Comparison of ENCODE assay signal across 11 mouse cellular contexts in the genomic region with DNA sequence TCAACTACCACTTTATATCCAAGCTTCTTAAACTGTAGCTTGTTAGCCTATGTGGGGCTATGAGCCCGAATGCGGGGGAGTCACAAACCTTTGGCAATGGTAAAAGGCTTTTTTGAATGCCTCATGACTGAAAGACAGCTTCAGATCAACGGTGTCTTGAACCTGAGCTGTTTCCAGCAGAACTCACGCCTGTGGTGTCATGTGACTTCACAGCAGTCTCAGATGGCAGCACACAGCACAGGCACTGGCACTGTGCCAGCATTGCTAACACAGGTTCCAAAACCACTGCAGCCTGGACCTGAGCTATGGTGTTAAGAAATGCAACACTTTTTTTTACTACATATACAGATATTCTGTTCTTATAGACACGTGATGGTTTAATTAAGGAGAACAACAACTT. TPM values are rescaled to one million over a fixed set of nuclear protein-coding genes. Genes with fewer than 3 reads are reported as not detected.
A peak's percentile ranks its signal among the peaks of the same experiment; 100 is the strongest.
DNase-seq lines count a peak whose midpoint lies in the region; ATAC-seq and TF ChIP-seq lines count a peak whose summit lies in the region.
"Had no signal": no experiment of that assay in that cellular context is flagged by ENCODE, and none has a peak within 500 bp of the region (broad histone marks: within the 10 kb centered on the region; RNA-seq: fewer than 3 reads in every experiment).

No protein-coding gene starts in this region.

- H3K4me3 ChIP-seq in neural tube, embryonic 11.5 days (ENCODE audit: low read depth, low read length): no peak overlapping the region
- no peak overlapping the region for H3K4me3 ChIP-seq in neural tube, embryonic 15.5 days (replicated peaks)
- H3K4me3 ChIP-seq in kidney, adult 2 months (ENCODE audit: insufficient read depth, low read depth, low read length): no peak overlapping the region
- H3K4me3 ChIP-seq: megakaryocyte, embryonic 14.5 days had no signal

- no peak for TF ChIP-seq POLR2A in kidney, adult 2 months (IDR thresholded peaks at IDR 0.05; ENCODE audit: low read depth, low read length)

- H3K4me1 ChIP-seq in neural tube, embryonic 11.5 days (ENCODE audit: control insufficient read depth, insufficient read depth, low read length): no peaks in the 10 kb centered on the region
- peaks cover 6% of the 10 kb centered on the region for H3K4me1 ChIP-seq in neural tube, embryonic 15.5 days
- H3K4me1 ChIP-seq in kidney, adult 2 months (ENCODE audit: control insufficient read depth, insufficient read depth, low read length): no peaks in the 10 kb centered on the region

- H3K4me2 ChIP-seq in neural tube, embryonic 11.5 days (ENCODE audit: low read depth): no peak overlapping the region
- H3K4me2 ChIP-seq in neural tube, embryonic 15.5 days: no peak overlapping the region

- no peaks in the 10 kb centered on the region for H3K9me3 ChIP-seq in neural tube, embryonic 11.5 days (ENCODE audit: control insufficient read depth, low read length)
- no peaks in the 10 kb centered on the region for H3K9me3 ChIP-seq in neural tube, embryonic 15.5 days (replicated peaks)
- H3K9me3 ChIP-seq: megakaryocyte, embryonic 14.5 days had no signal

- intact Hi-C loops in left cerebral cortex, postnatal 14 days (cut with DNase I): no loop called here

- no peak for ATAC-seq in neural tube, embryonic 11.5 days (ENCODE audit: insufficient read depth, low FRiP score, low TSS enrichment)
- ATAC-seq in neural tube, embryonic 15.5 days (ENCODE audit: low FRiP score): no peak

- no peaks in the 10 kb centered on the region for H3K36me3 ChIP-seq in neural tube, embryonic 11.5 days (ENCODE audit: control insufficient read depth, insufficient read depth, low read length)
- no peaks in the 10 kb centered on the region for H3K36me3 ChIP-seq in neural tube, embryonic 15.5 days
- peaks cover 2% of the 10 kb centered on the region; the same call in 1 of the 2 replicates for H3K36me3 ChIP-seq in kidney, adult 2 months (ENCODE audit: control insufficient read depth, insufficient read depth, low read length)

- DNase-seq in embryo, embryonic 10 days (ENCODE audit: low spot score): peak; percentile 35
- no peak for DNase-seq in embryo, embryonic 10.5 days (ENCODE audit: low spot score)
- peak; percentile 46 for DNase-seq in neural tube, embryonic 11.5 days (ENCODE audit: low spot score)
- DNase-seq in kidney, adult 2 months: peak; percentile 71
- peak; percentile 62 for DNase-seq in skeletal muscle tissue, adult 2 months (ENCODE audit: low read depth, low spot score)
- DNase-seq in left cerebral cortex, postnatal 14 days (ENCODE audit: low spot score in 2 of 2): no peak
- DNase-seq in thymus, postnatal 0 days (ENCODE audit: low spot score): no peak

- no peak overlapping the region for H3K27ac ChIP-seq in neural tube, embryonic 11.5 days (ENCODE audit: low read depth, low read length)
- no peak overlapping the region for H3K27ac ChIP-seq in neural tube, embryonic 15.5 days (replicated peaks)
- H3K27ac ChIP-seq in kidney, adult 2 months (ENCODE audit: insufficient read depth, low read depth, low read length): no peak overlapping the region

- H3K27me3 ChIP-seq in neural tube, embryonic 11.5 days (ENCODE audit: control insufficient read depth, insufficient read depth, low read length): no peaks in the 10 kb centered on the region
- no peaks in the 10 kb centered on the region for H3K27me3 ChIP-seq in neural tube, embryonic 15.5 days (replicated peaks)
- H3K27me3 ChIP-seq in kidney, adult 2 months (replicated peaks; ENCODE audit: control insufficient read depth, insufficient read depth, low read length): no peaks in the 10 kb centered on the region
- H3K27me3 ChIP-seq: megakaryocyte, embryonic 14.5 days had no signal

- 62% methylated on average over 5 of the region's 5 CpGs for WGBS in neural tube, embryonic 11.5 days
- 53% methylated on average over 5 of the region's 5 CpGs for WGBS in neural tube, embryonic 15.5 days
- WGBS in kidney, adult 2 months: 35% methylated on average over 5 of the region's 5 CpGs

- H3K9ac ChIP-seq in neural tube, embryonic 11.5 days (ENCODE audit: low read length): no peak overlapping the region
- no peak overlapping the region for H3K9ac ChIP-seq in neural tube, embryonic 15.5 days (replicated peaks)

- no peak for TF ChIP-seq CTCF in kidney, adult 2 months (conservative IDR thresholded peaks at IDR 0.05; ENCODE audit: insufficient read depth, insufficient read length, low read depth, low read length)

RNA-seq across cellular contexts. Expression of a gene that starts 44.7 kb away (rescaled TPM):
- not detected in 2 replicates for polyA plus RNA-seq in neural tube, embryonic 11.5 days (2014; fragmentation: Nextera tagmentation; extraction: Ambion mirVana)
- polyA plus RNA-seq in neural tube, embryonic 15.5 days (2015; fragmentation: Nextera tagmentation; extraction: Ambion mirVana): not detected in 2 replicates
- polyA plus RNA-seq in kidney, adult 2 months (2012; rRNA removed): not detected in 2 replicates
- total RNA-seq in left cerebral cortex, postnatal 14 days (2021): not detected
- polyA plus RNA-seq in thymus, postnatal 0 days (2015; fragmentation: Nextera tagmentation; extraction: Ambion mirVana): not detected in 2 replicates
- polyA plus RNA-seq: heart, embryonic 14.5 days; stomach, embryonic 16.5 days had no signal

Comparison
In these comparisons a context has a peak if more than half of its experiments do, and no peak if none do; other contexts are left out.
1. DNase-seq: peak in embryo, embryonic 10 days (single experiment), neural tube, embryonic 11.5 days (single experiment), kidney, adult 2 months (single experiment) and skeletal muscle tissue, adult 2 months (single experiment); none in embryo, embryonic 10.5 days (single experiment), left cerebral cortex, postnatal 14 days (0 of 2) and thymus, postnatal 0 days (single experiment).